In genomic region chr3:142497123-142497841, GRCm38 (mm10) we compare ENCODE assay signal across 8 mouse cellular contexts. TPM values are rescaled to one million over a fixed set of nuclear protein-coding genes. Genes with fewer than 3 reads are reported as not detected.
DNase-seq lines count a peak whose midpoint lies in the region; ATAC-seq and TF ChIP-seq lines count a peak whose summit lies in the region.

No protein-coding gene starts in this region.

- TF ChIP-seq CTCF in forebrain, postnatal 0 days (IDR thresholded peaks at IDR 0.05; ENCODE audit: low read depth), result no peak

- intact Hi-C loops in left cerebral cortex, postnatal 14 days (cut with DNase I), result no loop called here

- peak overlapping the region; percentile 18; the same call in 1 of the 2 replicates for H3K4me2 ChIP-seq in hindbrain, embryonic 16.5 days (ENCODE audit: low read length)
- H3K4me2 ChIP-seq in hindbrain, embryonic 14.5 days (replicated peaks), result no peak overlapping the region
- peak overlapping the region; percentile 27 for H3K4me2 ChIP-seq in forebrain, postnatal 0 days (ENCODE audit: low read depth)
- peak overlapping the region; percentile 14; the same call in 1 of the 2 replicates for H3K4me2 ChIP-seq in midbrain, embryonic 13.5 days (replicated peaks)

- no peak for ATAC-seq in hindbrain, embryonic 16.5 days
- no peak for ATAC-seq in hindbrain, embryonic 14.5 days (ENCODE audit: low FRiP score)
- ATAC-seq in CD4-positive, CD25-positive, alpha-beta regulatory T cell, adult 4 months, result peak; percentile 44
- no peak for ATAC-seq in forebrain, postnatal 0 days
- ATAC-seq in midbrain, embryonic 13.5 days, result no peak

- 73% methylated on average over 15 of the region's 15 CpGs for WGBS in hindbrain, embryonic 16.5 days
- 71% methylated on average over 15 of the region's 15 CpGs for WGBS in hindbrain, embryonic 14.5 days
- 46% methylated on average over 15 of the region's 15 CpGs for WGBS in forebrain, postnatal 0 days
- 66% methylated on average over 15 of the region's 15 CpGs for WGBS in midbrain, embryonic 13.5 days

- no peaks in the 10 kb centered on the region for H3K4me1 ChIP-seq in hindbrain, embryonic 16.5 days (ENCODE audit: control insufficient read depth, insufficient read depth, low read depth, low read length)
- H3K4me1 ChIP-seq in hindbrain, embryonic 14.5 days (replicated peaks; ENCODE audit: control insufficient read depth, insufficient read depth, low read length), result no peaks in the 10 kb centered on the region
- H3K4me1 ChIP-seq in forebrain, postnatal 0 days (ENCODE audit: insufficient read depth), result no peaks in the 10 kb centered on the region
- no peaks in the 10 kb centered on the region for H3K4me1 ChIP-seq in midbrain, embryonic 13.5 days (replicated peaks)

- no peak overlapping the region for H3K4me3 ChIP-seq in hindbrain, embryonic 16.5 days (ENCODE audit: low read length)
- H3K4me3 ChIP-seq in hindbrain, embryonic 14.5 days (replicated peaks; ENCODE audit: low read length), result no peak overlapping the region
- H3K4me3 ChIP-seq in forebrain, postnatal 0 days (ENCODE audit: low read depth, low read length), result 0 out of 2 replicates have a peak overlapping the region, but pooled peaks have one; percentile 5
- H3K4me3 ChIP-seq in midbrain, embryonic 13.5 days (replicated peaks), result no peak overlapping the region

- no peak overlapping the region for H3K27ac ChIP-seq in hindbrain, embryonic 16.5 days (ENCODE audit: low read depth, low read length)
- H3K27ac ChIP-seq in hindbrain, embryonic 14.5 days, result no peak overlapping the region
- no peak overlapping the region for H3K27ac ChIP-seq in forebrain, postnatal 0 days (ENCODE audit: low read depth, low read length)
- no peak overlapping the region for H3K27ac ChIP-seq in midbrain, embryonic 13.5 days

- H3K36me3 ChIP-seq in hindbrain, embryonic 16.5 days (ENCODE audit: control insufficient read depth, insufficient read depth, low read length), result no peaks in the 10 kb centered on the region
- H3K36me3 ChIP-seq in hindbrain, embryonic 14.5 days (replicated peaks; ENCODE audit: control insufficient read depth, insufficient read depth), result no peaks in the 10 kb centered on the region
- H3K36me3 ChIP-seq in forebrain, postnatal 0 days (ENCODE audit: insufficient read depth), result no peaks in the 10 kb centered on the region
- no peaks in the 10 kb centered on the region for H3K36me3 ChIP-seq in midbrain, embryonic 13.5 days

- no peak overlapping the region for H3K9ac ChIP-seq in hindbrain, embryonic 16.5 days (ENCODE audit: low read depth, low read length)
- H3K9ac ChIP-seq in hindbrain, embryonic 14.5 days, result no peak overlapping the region
- H3K9ac ChIP-seq in forebrain, postnatal 0 days, result no peak overlapping the region
- no peak overlapping the region for H3K9ac ChIP-seq in midbrain, embryonic 13.5 days (replicated peaks)

- no peaks in the 10 kb centered on the region for H3K27me3 ChIP-seq in hindbrain, embryonic 16.5 days (replicated peaks; ENCODE audit: control insufficient read depth, insufficient read depth, low read length)
- H3K27me3 ChIP-seq in hindbrain, embryonic 14.5 days (ENCODE audit: control insufficient read depth, insufficient read depth, low read length), result no peaks in the 10 kb centered on the region
- H3K27me3 ChIP-seq in forebrain, postnatal 0 days (ENCODE audit: insufficient read depth, low read length), result no peaks in the 10 kb centered on the region
- H3K27me3 ChIP-seq in midbrain, embryonic 13.5 days, result no peaks in the 10 kb centered on the region

- H3K9me3 ChIP-seq in hindbrain, embryonic 16.5 days (ENCODE audit: control insufficient read depth, low read length), result no peaks in the 10 kb centered on the region
- H3K9me3 ChIP-seq in hindbrain, embryonic 14.5 days (ENCODE audit: control insufficient read depth, low read length), result no peaks in the 10 kb centered on the region
- H3K9me3 ChIP-seq in forebrain, postnatal 0 days (ENCODE audit: low read length), result no peaks in the 10 kb centered on the region
- no peaks in the 10 kb centered on the region for H3K9me3 ChIP-seq in midbrain, embryonic 13.5 days

- no peak for DNase-seq in hindbrain, embryonic 14.5 days (ENCODE audit: low spot score)
- DNase-seq in forebrain, postnatal 0 days, result no peak
- DNase-seq in left cerebral cortex, postnatal 14 days (ENCODE audit: low spot score in 2 of 2), result no peak
- no peak for DNase-seq in MN1 (ENCODE audit: low spot score)
- DNase-seq in left cerebral cortex, adult 9 months (ENCODE audit: low spot score in 2 of 2), result no peak

RNA-seq across cellular contexts. Expression of gene Gbp5, which starts 3.5 kb away (rescaled TPM):
- polyA plus RNA-seq in hindbrain, embryonic 16.5 days (2015; fragmentation: Nextera tagmentation; extraction: Ambion mirVana), result 0.19 and 0.39 TPM in 2 replicates
- 0.23 and 0.25 TPM in 2 replicates for polyA plus RNA-seq in hindbrain, embryonic 14.5 days (2014; fragmentation: Nextera tagmentation; extraction: Ambion mirVana)
- 10 to 100 TPM; 18.3 to 29.5 TPM for polyA plus RNA-seq in CD4-positive, CD25-positive, alpha-beta regulatory T cell, adult 4 months (2017; shearing (Covaris generic))
- 0.29 and 0.85 TPM in 2 replicates for total RNA-seq in forebrain, postnatal 0 days (2014; rRNA removed)
- 0.25 and 0.36 TPM in 2 replicates for polyA plus RNA-seq in forebrain, postnatal 0 days (2015; fragmentation: Nextera tagmentation; extraction: Ambion mirVana)
- 0.07 TPM in 1 of 2 replicates, not detected in the other for polyA plus RNA-seq in midbrain, embryonic 13.5 days (2015; fragmentation: Nextera tagmentation; extraction: Ambion mirVana)
- 1 to 10 TPM; 2.0 to 2.2 TPM for total RNA-seq in left cerebral cortex, postnatal 14 days (2021)

RNA-seq across cellular contexts. Expression of gene Gbp7, which starts 32.9 kb away (rescaled TPM):
- polyA plus RNA-seq in hindbrain, embryonic 16.5 days (2015; fragmentation: Nextera tagmentation; extraction: Ambion mirVana), result 2.3 and 2.9 TPM in 2 replicates
- polyA plus RNA-seq in hindbrain, embryonic 14.5 days (2014; fragmentation: Nextera tagmentation; extraction: Ambion mirVana), result 2.5 and 2.8 TPM in 2 replicates
- 100 to 1,000 TPM; 242 to 294 TPM for polyA plus RNA-seq in CD4-positive, CD25-positive, alpha-beta regulatory T cell, adult 4 months (2017; shearing (Covaris generic))
- 1.9 and 3.0 TPM in 2 replicates for total RNA-seq in forebrain, postnatal 0 days (2014; rRNA removed)
- polyA plus RNA-seq in forebrain, postnatal 0 days (2015; fragmentation: Nextera tagmentation; extraction: Ambion mirVana), result 1.4 and 2.5 TPM in 2 replicates
- 1.2 and 1.3 TPM in 2 replicates for polyA plus RNA-seq in midbrain, embryonic 13.5 days (2015; fragmentation: Nextera tagmentation; extraction: Ambion mirVana)
- total RNA-seq in left cerebral cortex, postnatal 14 days (2021), result 1 to 10 TPM; 3.5 to 3.8 TPM

Comparison
In these comparisons a context has a peak if more than half of its experiments do, and no peak if none do; other contexts are left out.
1. RNA of gene Gbp5, which starts 3.5 kb away (polyA plus RNA-seq): 18.3 to 29.5 TPM in CD4-positive, CD25-positive, alpha-beta regulatory T cell, adult 4 months; 0.19 to 0.39 TPM in hindbrain, embryonic 16.5 days, 0.25 to 0.36 TPM in forebrain, postnatal 0 days, 0.23 to 0.25 TPM in hindbrain, embryonic 14.5 days and 0.07 TPM in midbrain, embryonic 13.5 days; every median in the first group is over 10 times any median in the second.
2. RNA of gene Gbp7, which starts 32.9 kb away (polyA plus RNA-seq): 242 to 294 TPM in CD4-positive, CD25-positive, alpha-beta regulatory T cell, adult 4 months; 2.3 to 2.9 TPM in hindbrain, embryonic 16.5 days, 2.5 to 2.8 TPM in hindbrain, embryonic 14.5 days, 1.4 to 2.5 TPM in forebrain, postnatal 0 days and 1.2 to 1.3 TPM in midbrain, embryonic 13.5 days; every median in the first group is over 10 times any median in the second.